Mouse (Mus musculus) 416B (cell line): Measurements from ENCODE around the gene Mipol1.
"Not testable (repeated sequence)": the region's sequence is repeated elsewhere in the genome, so short reads cannot be mapped to it uniquely, and the experiment has no call there.

Experiments used
- DNase-seq: peaks from one replicate; pipeline ENCODE4 v3.0.0; 2011; ENCODE audit warnings: low read depth

The Mipol1 gene

GRCm38 (mm10) chr12:57230192-57230706 is at the start of gene Mipol1, which contains the start of gene Prps1l3:
Gene Mipol1 (plus strand): TSS chr12:57230427.
Gene Prps1l3 (plus strand): TSS chr12:57230412.
- DNase-seq, result peak; percentile 92

- peak; percentile 21 for DNase-seq
Measured at GRCm38 (mm10) chr12:57184401-57185147, 45.7 kb upstream of the Mipol1 start.

DNA sequence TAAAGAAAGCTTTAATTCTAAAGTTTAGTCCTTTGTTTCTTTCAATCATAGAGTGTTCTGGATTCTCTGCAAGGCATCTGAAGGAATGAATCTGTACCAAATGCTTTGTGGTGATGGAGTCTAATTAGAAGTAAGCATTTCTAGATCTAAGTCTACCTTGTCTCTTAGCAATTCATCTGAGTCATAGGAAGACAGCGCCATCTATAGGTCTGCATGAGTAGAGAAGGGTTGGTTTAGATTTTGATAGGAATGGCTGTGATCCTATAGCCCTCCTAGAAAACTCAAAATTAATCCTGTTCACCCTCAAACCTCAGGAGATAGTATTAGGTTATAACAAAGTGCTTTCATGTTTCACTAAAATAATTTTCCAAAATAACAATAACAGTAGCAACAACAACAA is 44.8 kb upstream of the Mipol1 start:
- DNase-seq, result peak; percentile 64

- no peak for DNase-seq
Measured at GRCm38 (mm10) chr12:57186126-57186525, 44.1 kb upstream of the Mipol1 start.

- no peak for DNase-seq
Measured at GRCm38 (mm10) chr12:57187032-57187431, 43.2 kb upstream of the Mipol1 start.

DNA sequence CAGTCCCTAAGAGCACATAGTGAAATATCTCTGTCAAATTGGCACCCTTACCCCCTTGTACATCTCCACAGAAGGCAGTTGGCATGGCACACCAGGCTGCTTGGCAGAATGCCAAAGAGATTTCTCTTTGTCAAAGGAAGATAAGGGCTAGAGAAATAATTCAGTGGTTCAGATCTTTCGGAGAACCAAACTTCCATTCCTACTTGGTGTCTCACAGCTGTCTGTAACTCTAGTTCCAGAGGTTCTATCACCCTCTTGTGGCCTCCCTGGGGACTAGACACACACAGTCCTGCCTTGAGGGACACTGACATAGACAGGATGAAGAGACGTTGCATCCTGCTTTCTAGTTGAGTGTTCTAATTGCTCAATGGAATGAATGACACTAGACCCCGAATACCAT is 35.6 kb upstream of the Mipol1 start:
- DNase-seq, result peak; percentile 66

DNA sequence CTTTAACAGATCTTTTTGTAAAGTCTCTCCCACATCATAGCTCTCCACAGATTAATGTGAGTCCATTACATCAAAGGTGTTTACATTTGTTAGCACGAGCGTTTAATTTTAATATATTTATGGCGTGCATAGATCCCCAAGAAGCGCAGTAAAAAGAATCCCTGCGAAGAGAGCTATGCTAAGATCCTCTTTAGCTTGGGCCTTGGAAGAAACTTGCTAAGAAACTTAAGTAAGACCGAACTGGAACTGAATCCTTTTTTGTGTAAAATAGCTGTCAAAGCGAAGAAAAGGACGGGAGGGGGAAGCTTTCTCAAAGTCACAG is 34.0 kb upstream of the Mipol1 start:
- no peak for DNase-seq

- DNase-seq, result no peak
Measured at GRCm38 (mm10) chr12:57196608-57197362, 33.4 kb upstream of the Mipol1 start.

DNA sequence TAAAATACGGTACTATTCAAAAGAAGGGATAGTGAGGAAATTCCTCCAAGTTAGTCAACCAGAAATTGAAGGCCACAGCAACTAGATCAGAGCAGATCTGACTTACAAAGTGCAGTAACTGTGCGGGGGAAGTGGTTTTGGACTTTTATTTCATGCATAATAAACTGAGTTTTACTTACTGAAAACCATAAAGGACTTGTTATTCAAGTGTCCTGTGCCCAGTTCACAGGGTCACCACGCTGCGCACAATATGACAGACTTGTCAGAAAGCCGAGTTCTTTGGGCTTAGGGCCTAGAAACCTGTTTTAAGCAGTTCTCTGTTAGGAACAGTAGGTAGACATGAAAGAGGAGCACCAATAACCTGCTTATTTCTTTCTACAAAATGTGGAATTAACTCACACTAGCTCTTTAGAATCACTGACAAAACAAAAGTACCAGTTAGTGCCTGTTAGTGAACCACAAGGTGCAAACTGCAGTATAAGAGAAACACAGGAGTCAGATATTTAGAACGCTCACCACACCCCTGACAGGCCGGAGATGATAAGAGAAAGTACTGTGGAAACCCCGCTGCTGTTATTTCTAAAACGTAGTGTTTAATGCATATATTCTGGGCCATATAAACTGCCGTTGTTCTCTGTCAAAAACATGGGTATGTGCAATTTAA is 32.7 kb upstream of the Mipol1 start, which contains the start of gene Slc25a21:
Slc25a21 (minus strand) TSS at position 110 of the 664 bp plus-strand sequence.
- DNase-seq, result no peak

GRCm38 (mm10) chr12:57198269-57198668 is 32.0 kb upstream of the Mipol1 start:
- DNase-seq, result no peak

DNA sequence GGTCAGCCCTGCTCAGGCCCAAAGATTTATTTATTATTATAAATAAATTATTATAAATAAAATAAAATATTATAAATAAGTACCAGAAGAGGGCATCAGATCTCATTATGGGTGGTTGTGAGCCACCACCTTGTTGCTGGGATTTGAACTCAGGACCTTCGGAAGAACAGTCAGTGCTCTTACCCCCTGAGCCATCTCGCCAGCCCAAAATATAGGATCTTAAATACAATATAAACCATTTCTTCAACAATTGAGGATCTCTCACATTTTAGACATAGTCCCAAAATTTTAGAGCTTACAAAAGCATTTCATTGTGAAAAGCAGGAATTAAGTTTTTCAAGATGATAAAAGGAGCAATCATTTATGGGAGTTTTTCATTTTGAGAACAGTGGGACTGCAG is 30.8 kb upstream of the Mipol1 start:
- no peak for DNase-seq

GRCm38 (mm10) chr12:57201901-57202300 is 28.3 kb upstream of the Mipol1 start:
- DNase-seq, result no peak

DNA sequence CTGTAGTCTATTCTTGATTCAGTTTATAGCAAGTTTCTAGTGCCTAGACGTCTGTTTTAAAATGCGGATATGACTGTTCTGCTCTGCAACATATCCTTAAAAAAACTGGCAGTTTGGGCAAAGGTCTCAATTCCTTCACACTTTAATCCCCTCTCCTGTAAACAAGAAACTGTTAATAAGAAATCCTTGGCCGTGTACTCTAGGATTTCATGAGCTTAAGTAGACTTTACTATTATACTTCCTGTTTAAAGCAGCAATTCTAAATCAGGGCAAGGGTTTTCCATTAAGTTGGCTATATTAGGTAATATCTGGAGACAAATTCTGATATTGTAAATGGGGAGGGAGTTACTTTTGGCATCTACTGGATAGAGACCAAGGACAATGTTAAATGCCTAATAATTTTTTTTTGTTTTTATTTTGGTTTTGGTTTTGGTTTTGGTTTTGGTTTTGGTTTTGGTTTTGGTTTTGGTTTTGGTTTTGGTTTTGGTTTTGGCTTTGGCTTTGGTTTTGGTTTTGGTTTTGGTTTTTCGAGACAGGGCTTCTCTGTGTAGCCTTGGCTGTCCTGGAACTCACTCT is 25.9 kb upstream of the Mipol1 start:
- no peak for DNase-seq

- DNase-seq, result no peak
Measured at GRCm38 (mm10) chr12:57211353-57212311, 18.6 kb upstream of the Mipol1 start.

DNA sequence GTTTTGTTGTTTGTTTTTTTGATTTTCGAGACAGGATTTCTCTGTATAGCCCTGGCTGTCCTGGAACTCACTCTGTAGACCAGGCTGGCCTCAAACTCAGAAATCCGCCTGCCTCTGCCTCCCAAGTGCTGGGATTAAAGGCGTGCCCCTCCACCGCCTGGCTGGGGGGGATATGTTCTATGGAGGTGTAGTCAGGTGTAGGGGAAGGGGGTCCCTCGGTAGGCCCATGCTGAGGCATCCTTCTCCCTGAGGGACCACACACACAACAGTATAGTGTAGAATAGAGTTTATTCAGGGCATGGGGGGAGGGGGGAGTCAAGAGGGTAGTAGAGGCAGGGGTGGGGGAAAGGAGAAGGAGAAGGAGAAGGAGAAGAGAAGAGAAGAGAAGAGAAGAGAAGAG is 17.8 kb upstream of the Mipol1 start:
- not testable (repeated sequence) for DNase-seq

- no peak for DNase-seq
Measured at GRCm38 (mm10) chr12:57226411-57226810, 3.8 kb upstream of the Mipol1 start.

DNA sequence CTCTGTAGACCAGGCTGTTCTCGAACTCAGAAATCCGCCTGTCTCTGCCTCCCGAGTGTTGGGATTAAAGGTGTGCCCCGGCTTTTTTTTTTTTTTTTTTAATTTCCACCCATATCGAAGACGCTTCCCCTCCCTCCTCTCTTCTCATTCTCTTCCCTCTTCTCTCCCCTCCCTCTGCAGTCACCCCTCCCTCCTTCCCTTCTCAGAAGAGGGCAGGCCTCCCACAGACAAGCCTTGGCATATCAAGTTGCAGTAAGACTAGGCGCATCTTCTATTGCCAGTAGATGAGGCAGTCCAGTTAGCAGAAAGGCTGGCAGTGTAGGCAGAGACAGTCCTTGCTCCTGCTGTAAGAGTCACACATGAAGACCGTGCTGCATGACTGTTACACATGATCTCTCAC is 2.5 kb upstream of the Mipol1 start:
- DNase-seq, result no peak

DNA sequence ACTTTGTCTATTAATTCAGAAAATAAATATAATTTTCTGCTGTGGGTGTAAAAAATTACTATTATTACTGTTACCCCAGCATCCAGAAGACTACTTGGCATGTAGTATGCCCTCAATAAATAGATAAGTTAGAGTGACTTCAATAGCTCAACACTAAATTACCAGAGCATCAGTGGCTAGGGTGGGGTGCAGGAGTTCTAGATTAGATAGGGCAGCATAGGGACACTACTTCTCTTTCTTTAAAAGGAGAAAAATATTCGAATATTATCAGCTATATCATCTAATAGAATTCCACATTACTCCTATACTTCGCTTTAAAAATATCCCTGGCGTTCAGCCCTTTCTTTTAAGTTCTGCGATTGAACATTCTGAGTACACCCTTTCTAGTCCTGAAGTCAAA is 524 bp upstream of the Mipol1 start:
- no peak for DNase-seq

DNA sequence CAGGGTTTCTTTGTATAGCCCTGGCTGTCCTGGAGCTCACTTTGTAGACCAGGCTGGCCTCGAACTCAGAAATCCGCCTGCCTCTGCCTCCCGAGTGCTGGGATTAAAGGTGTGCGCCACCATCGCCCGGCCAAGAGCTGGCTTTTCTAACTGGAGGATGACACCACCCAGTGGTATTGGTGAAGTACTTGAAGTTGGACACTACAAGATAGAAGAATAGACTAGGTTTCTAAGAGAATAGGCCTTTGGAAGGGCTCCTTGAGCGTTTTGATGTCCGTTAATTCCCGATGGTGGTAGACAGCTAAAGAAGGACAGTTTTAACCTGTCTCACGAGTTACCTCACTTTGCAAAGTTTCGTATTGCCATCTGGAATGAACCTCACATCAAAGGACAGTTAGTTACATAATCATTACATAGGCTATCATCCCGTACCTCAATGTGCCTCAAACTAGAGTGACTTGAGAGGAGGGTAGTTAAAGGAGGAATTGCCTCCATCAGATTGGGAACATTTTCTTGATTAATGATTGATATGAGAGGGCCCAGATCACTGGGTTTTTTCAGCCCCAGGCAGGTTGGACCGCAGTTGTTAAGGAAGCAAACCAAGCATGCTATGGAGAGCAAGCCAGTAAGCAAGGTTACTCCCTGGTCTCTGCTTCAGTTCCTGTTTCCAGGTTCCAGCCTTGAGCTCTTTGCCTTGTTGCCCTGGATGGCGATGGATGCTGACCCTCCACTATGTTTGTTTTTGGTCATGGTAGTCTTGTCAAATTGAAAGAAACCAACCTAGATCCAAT is 1.1 kb downstream of the Mipol1 start:
- DNase-seq, result peak; percentile 81

GRCm38 (mm10) chr12:57233386-57233785 is 3.2 kb downstream of the Mipol1 start:
- DNase-seq, result peak; percentile 53
